Mouse (Mus musculus): Measurements from ENCODE around the gene Fam189a1.

The Fam189a1 gene

DNA sequence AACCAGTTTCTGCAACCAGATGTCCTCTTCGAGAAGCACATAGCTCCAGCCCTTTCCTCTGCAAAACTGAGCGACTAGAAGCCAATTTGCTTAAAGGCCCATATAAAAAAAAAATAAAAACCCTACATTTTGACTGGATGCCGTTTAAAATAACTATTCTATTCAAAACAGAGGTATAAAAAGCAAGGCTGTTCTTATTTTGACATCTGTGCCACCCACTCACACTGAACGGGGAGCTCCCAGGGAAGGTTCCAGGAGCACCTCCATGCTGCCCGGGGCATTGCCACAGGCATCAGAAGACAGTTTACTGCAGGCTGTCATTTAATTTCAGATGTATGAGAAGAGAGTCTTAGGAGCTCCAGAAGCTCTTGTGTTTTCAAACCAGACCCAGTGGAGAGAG, 232.5 kb downstream of the Fam189a1 start:
- Histone ChIP-seq H3K36me3 (ENCODE audit: control insufficient read depth, insufficient read depth, low read length, poor library complexity, severe bottlenecking) (no peaks in the 10 kb centered on the region), H3K27me3 (ENCODE audit: control insufficient read depth, insufficient read depth, low read length, poor library complexity, severe bottlenecking) (no peaks in the 10 kb centered on the region)
- DNase-seq (ENCODE audit: low read depth, low spot score), result no peak

DNA sequence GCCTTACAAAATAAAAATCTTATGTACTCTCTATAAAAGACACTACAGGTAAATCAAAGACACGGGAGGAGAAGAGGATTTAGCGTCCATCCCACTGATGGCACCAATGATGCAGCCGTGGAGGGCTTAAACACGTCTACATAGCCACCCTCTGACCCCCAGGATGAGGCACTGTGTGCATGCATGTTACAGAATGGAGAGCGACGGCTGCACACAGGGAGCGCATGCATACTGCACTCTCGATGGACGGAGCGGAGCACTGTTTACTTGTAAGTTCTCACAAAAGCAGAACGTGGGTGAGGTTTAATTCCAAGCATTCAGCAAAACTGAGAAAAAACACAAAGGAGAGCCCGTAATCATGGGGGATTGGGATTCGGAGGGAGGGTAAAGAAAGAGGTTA, 235.2 kb downstream of the Fam189a1 start:
- H3K27me3 ChIP-seq (ENCODE audit: control insufficient read depth, insufficient read depth, low read length, poor library complexity, severe bottlenecking), result no peaks in the 10 kb centered on the region
- DNase-seq (ENCODE audit: low read depth, low spot score), result no peak
- no peaks in the 10 kb centered on the region for H3K36me3 ChIP-seq (ENCODE audit: control insufficient read depth, insufficient read depth, low read length, poor library complexity, severe bottlenecking)

DNA sequence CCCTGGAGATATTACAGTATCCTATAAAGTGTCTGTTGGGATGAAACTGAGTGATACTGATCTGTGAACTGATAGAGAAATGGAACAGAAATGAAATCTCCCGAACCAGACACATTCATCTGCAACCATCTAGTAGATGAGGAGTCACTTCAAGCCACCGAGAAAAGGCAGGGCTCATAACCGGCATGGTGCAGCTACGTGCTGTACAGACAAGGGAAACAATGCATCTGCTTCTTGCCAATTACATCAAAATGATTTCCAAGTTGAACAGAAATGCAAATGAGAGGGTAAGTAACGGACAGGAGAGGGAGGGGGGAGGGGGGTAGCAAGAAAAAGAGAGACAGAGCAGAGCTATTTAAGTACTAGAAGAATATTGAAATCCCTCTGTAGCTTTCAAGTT, 235.6 kb downstream of the Fam189a1 start:
- H3K27me3 ChIP-seq (ENCODE audit: control insufficient read depth, insufficient read depth, low read length, poor library complexity, severe bottlenecking), result no peaks in the 10 kb centered on the region
- no peaks in the 10 kb centered on the region for H3K36me3 ChIP-seq (ENCODE audit: control insufficient read depth, insufficient read depth, low read length, poor library complexity, severe bottlenecking)
- DNase-seq (ENCODE audit: low read depth, low spot score), result no peak

DNA sequence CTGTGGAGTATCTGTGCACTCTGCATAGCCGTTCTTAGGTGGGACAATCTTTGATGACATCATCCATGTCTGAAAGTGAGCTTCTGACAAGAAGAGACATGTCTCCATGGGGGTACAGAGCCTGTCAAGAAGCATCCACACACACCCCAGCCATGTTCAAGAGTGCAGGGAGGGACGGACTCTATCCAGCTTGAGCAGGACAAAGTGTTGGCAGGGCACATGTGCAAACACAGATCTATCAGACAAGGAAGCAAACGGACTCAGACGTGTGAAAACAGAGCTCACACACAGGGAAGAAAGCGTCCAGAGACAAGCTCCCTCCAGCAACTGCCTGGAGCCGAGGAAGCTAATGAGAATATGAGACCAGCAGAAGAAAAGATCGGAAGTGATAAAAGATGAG, 239.7 kb downstream of the Fam189a1 start:
- no peaks in the 10 kb centered on the region for H3K36me3 ChIP-seq (ENCODE audit: control insufficient read depth, insufficient read depth, low read length, poor library complexity, severe bottlenecking)
- no peak for DNase-seq (ENCODE audit: low read depth, low spot score)
- H3K27me3 ChIP-seq (ENCODE audit: control insufficient read depth, insufficient read depth, low read length, poor library complexity, severe bottlenecking), result no peaks in the 10 kb centered on the region

DNA sequence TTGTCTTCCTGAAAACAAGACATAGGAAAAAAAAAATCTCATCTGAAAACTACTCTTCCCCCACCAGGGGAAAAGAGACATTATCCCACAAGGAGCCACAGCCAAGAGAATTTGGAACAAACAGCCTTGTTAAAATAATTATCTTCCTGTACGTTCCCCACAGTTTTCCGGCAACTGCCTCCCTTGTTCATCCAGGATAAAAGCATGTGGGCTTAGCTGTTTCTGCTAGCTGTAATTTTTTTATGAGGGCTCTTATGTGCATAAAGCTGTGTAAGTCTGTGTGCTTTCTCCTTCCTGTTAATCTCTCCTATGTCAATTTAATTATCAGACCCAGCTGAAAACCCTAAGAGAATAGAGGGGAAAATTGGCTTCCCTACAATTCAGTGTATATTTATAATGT, 241.2 kb downstream of the Fam189a1 start:
- H3K27me3 ChIP-seq (ENCODE audit: control insufficient read depth, insufficient read depth, low read length, poor library complexity, severe bottlenecking), result no peaks in the 10 kb centered on the region
- no peak for DNase-seq (ENCODE audit: low read depth, low spot score)
- H3K36me3 ChIP-seq (ENCODE audit: control insufficient read depth, insufficient read depth, low read length, poor library complexity, severe bottlenecking), result no peaks in the 10 kb centered on the region

DNA sequence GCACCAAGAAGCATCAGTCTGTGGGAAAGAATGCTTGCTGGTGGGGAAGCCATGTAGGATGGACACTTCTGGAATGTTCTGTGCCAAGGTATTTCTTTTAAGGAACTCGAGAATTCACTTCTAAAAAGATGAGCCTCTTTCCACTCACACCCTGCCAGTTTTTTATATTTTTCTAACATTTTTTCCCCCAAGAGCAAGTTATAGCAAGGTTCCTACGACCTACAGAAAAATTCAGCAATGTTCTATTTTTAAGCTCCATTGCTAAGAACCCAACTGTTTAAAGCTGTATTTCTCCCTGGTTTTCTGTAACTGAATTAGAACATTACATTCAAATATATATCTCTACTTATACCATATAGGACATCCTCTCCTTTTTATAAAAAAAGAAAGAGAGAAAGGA, 244.4 kb downstream of the Fam189a1 start:
- Histone ChIP-seq H3K36me3 (ENCODE audit: control insufficient read depth, insufficient read depth, low read length, poor library complexity, severe bottlenecking) (no peaks in the 10 kb centered on the region), H3K27me3 (ENCODE audit: control insufficient read depth, insufficient read depth, low read length, poor library complexity, severe bottlenecking) (no peaks in the 10 kb centered on the region)
- no peak for DNase-seq (ENCODE audit: low read depth, low spot score)

DNA sequence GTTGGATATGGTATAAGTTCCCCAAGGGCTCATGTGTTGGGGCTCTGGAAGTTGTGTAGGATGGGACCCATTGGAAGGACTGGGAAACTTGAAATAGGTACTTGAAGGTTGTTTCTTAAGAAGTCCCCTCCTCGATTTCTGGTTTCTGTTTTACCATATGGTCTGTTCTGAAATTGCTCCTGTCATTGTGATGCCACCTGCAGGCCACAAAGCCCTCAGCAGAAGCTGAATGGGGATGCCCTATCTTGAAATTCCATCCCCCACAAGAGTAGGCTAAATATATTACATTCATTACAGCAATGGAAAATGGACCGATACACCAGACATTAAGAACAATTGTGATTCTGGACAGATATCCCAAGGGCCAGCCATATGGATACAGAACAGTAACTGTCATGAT, 246.2 kb downstream of the Fam189a1 start:
- Histone ChIP-seq H3K36me3 (ENCODE audit: control insufficient read depth, insufficient read depth, low read length, poor library complexity, severe bottlenecking) (no peaks in the 10 kb centered on the region), H3K27me3 (ENCODE audit: control insufficient read depth, insufficient read depth, low read length, poor library complexity, severe bottlenecking) (no peaks in the 10 kb centered on the region)
- DNase-seq (ENCODE audit: low read depth, low spot score), result no peak

DNA sequence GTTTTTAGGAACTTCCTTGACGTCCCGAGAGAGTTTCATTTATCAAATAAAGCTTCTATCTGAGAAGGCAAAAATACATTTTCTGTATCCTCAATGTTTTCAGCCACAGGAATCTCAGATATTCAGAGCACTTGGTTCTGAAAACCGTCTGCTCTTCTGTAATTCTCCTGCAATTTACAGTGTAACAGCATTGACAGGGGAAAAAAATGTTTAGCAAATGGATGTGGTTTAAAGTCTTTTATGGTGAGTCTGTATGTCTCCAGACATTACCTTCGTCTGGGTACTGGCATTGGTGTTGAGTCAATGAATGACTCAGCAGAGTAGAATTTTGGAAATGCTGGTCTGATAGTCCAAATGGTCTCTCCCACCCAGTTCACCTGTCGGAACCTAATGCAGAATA, 249.4 kb downstream of the Fam189a1 start:
- H3K36me3 ChIP-seq (ENCODE audit: control insufficient read depth, insufficient read depth, low read length, poor library complexity, severe bottlenecking), result no peaks in the 10 kb centered on the region
- no peaks in the 10 kb centered on the region for H3K27me3 ChIP-seq (ENCODE audit: control insufficient read depth, insufficient read depth, low read length, poor library complexity, severe bottlenecking)
- no peak for DNase-seq (ENCODE audit: low read depth, low spot score)

DNA sequence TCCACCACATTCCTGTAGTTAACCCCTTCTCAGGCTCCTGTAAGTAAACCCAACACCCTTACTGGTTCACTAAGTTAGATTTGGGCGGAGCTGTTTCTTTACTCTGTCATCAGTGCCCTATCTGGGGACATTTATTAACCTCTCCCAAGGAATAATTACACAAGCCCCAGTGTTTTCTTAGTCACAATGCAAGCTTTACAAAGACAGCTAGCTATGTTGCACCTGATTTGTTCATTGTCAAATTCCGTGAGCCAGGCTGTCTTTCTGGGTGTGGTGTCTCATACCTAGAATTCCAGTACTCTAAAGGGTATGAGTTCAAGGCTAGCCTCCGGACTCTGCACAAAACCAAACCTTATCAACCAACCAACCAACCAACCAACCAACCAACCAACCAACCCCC, 250.9 kb downstream of the Fam189a1 start:
- Histone ChIP-seq H3K36me3 (ENCODE audit: control insufficient read depth, insufficient read depth, low read length, poor library complexity, severe bottlenecking) (no peaks in the 10 kb centered on the region), H3K27me3 (ENCODE audit: control insufficient read depth, insufficient read depth, low read length, poor library complexity, severe bottlenecking) (no peaks in the 10 kb centered on the region)
- DNase-seq (ENCODE audit: low read depth, low spot score), result no peak

DNA sequence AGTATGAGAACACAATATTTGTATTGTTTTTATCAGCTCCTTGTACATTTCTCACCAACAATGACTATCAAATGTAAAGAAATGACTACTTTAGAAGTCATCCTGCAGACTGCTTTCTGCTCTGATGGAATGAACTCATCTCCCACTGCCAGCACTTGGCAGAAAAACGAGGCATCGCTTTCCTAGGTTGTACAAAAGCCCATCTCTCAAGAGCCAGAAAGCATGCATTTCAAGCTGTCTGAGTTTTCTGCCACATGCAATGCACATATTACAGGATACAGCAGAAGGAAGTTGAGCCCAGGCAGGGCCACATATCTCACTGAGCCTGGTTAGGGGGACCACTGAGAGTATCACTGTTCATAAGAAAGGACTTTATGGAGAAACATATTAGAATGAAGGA, 256.1 kb downstream of the Fam189a1 start:
- no peaks in the 10 kb centered on the region for H3K36me3 ChIP-seq (ENCODE audit: control insufficient read depth, insufficient read depth, low read length, poor library complexity, severe bottlenecking)
- no peak for DNase-seq (ENCODE audit: low read depth, low spot score)
- no peaks in the 10 kb centered on the region for H3K27me3 ChIP-seq (ENCODE audit: control insufficient read depth, insufficient read depth, low read length, poor library complexity, severe bottlenecking)

DNA sequence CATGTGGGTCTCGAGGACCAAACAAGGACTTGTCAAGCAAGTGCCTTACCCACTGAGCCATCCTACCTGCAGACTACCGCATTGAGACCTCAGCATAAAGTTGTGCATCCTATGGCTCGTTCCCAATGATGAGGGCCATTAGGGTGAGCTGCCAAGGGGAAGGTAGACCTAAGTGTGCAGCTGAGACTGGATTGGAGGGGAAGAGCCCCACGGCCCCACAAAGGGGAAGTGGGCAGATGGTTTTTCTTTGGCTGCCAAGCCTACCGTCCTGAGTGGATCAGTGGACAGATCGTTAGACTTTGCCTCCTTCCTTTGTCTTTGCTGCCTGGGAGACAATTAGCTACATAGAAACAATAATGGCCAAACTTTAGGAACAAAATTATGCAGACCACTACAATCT, 259.8 kb downstream of the Fam189a1 start:
- Histone ChIP-seq H3K27me3 (ENCODE audit: control insufficient read depth, insufficient read depth, low read length, poor library complexity, severe bottlenecking) (no peaks in the 10 kb centered on the region), H3K36me3 (ENCODE audit: control insufficient read depth, insufficient read depth, low read length, poor library complexity, severe bottlenecking) (no peaks in the 10 kb centered on the region)
- DNase-seq (ENCODE audit: low read depth, low spot score), result no peak

DNA sequence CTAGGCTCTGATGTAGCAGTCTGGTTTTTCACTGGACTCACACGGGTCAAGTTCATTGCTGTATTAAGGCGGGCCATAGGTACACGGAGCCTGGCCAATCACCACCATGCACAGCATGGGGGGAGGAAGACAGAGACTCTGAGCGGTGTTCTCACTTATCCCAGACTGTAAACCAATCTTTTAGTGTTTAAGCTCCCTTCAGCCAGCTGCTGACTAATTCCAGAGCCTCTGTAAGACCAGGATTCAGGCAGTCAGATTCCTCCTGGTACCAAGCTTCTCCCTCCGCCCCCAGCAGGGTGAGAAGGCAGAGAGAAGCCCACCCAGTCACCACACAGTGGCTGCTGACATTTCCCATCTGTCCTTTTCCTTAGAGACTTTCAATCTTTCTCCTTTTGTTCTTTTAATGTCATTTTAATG, 260.7 kb downstream of the Fam189a1 start:
- Histone ChIP-seq H3K36me3 (ENCODE audit: control insufficient read depth, insufficient read depth, low read length, poor library complexity, severe bottlenecking) (no peaks in the 10 kb centered on the region), H3K27me3 (ENCODE audit: control insufficient read depth, insufficient read depth, low read length, poor library complexity, severe bottlenecking) (no peaks in the 10 kb centered on the region)
- no peak for DNase-seq (ENCODE audit: low read depth, low spot score)

DNA sequence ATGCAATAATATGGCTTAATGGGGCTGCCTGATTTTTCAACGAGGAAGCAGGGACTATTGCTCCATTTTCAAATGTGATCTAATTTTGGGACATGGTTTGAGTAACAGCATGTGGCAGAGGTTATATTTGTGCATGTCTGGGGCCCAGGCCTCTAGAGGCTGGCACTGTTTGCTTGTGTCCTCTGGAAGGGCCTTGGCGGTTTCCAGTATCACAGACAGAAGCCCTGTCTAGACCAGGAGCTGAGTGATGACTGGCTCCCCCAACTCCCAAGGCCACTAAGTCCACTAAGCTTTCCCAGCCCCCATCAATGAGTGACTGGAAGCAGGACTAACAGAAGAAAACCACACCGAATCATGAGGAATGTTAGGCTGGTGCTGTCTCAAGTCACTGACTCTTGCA, 265.2 kb downstream of the Fam189a1 start:
- no peak for DNase-seq (ENCODE audit: low read depth, low spot score)
- Histone ChIP-seq H3K36me3 (ENCODE audit: control insufficient read depth, insufficient read depth, low read length, poor library complexity, severe bottlenecking) (no peaks in the 10 kb centered on the region), H3K27me3 (ENCODE audit: control insufficient read depth, insufficient read depth, low read length, poor library complexity, severe bottlenecking) (no peaks in the 10 kb centered on the region)

DNA sequence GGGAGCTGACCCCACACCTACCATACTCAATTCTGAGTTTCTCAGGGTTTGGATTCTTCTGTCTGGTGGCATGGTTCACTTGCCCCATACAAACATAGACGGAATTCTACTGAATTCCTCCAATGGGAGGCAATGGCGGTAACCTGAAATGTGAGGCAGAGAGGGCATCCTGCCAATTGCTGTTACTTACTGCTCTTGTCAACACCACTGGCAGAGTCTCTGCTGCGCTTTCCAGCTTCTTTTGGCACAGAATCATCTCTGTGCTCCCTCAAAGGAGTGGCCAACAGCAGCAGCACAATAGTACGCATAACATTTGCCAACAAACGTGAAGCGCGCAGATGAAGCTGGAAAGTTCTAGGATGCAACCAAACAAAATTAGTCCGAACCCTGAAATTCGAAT, 266.5 kb downstream of the Fam189a1 start:
- Histone ChIP-seq H3K27me3 (ENCODE audit: control insufficient read depth, insufficient read depth, low read length, poor library complexity, severe bottlenecking) (no peaks in the 10 kb centered on the region), H3K36me3 (ENCODE audit: control insufficient read depth, insufficient read depth, low read length, poor library complexity, severe bottlenecking) (no peaks in the 10 kb centered on the region)
- no peak for DNase-seq (ENCODE audit: low read depth, low spot score)

DNA sequence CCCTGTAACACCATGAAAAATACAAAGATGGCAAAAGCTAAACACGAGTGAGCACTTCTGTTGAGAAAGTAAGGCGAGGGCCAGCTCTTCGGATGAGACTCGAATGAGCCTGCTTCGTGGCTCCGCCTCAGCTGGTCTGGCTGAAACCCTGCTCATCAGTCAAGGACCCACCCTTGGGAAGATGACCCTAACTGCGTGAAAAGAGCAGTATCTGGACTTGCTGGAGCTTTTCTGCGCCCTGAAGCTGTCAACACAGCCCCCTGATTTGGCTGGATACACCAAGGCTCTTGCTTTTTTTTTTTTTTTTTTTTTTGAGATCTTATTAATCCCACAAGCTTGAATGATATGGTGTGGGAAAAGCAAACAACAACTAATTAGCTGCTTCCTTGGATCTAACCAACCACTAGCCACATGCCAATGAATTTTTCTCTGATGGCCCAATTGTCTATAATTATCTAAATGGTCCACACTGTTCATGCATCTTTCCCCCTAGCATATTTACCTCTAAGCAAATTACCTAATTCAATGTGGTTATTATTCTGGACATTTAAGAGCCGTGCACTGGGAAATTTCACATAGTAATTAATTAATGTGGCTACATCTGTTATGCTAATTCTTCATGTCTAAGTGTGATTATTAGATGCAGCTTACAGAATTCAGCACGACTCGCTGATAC, 272.0 kb downstream of the Fam189a1 start:
- Histone ChIP-seq H3K27me3 (ENCODE audit: control insufficient read depth, insufficient read depth, low read length, poor library complexity, severe bottlenecking) (no peaks in the 10 kb centered on the region), H3K36me3 (ENCODE audit: control insufficient read depth, insufficient read depth, low read length, poor library complexity, severe bottlenecking) (no peaks in the 10 kb centered on the region)
- no peak for DNase-seq (ENCODE audit: low read depth, low spot score)

DNA sequence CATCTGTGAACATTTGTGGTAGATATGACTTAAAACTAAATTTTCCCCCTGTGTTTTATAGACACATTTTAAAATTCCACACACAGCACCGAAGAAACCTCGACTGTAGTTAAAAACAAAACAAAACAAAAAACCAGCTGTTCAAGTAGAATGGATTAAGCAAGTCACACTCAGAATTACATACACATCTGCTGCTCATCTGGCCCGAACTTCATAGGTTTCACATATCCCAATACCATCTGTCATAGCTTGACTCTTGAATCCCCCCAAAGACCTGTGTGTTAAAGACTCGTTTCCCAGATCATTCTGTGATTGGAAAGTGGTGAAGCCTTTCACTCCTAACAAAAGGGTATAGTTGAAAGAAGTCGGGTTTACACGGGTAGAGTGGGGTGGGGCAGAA, 274.1 kb downstream of the Fam189a1 start:
- Histone ChIP-seq H3K27me3 (ENCODE audit: control insufficient read depth, insufficient read depth, low read length, poor library complexity, severe bottlenecking) (no peaks in the 10 kb centered on the region), H3K36me3 (ENCODE audit: control insufficient read depth, insufficient read depth, low read length, poor library complexity, severe bottlenecking) (no peaks in the 10 kb centered on the region)
- DNase-seq (ENCODE audit: low read depth, low spot score), result no peak

Measured in splenic B cell, adult 2 months (primary cell).